Mouse (Mus musculus) gastrocnemius, postnatal 10 days (tissue): ENCODE results near the gene S100a4. TPM values are rescaled to one million over a fixed set of nuclear protein-coding genes. Genes with fewer than 3 reads are reported as not detected.

Experiments used
- DNase-seq: peaks from one replicate; pipeline ENCODE4 v3.0.0; 2021; ENCODE audit warnings: mixed read lengths
- long read RNA-seq, 2 experiments: library from polyadenylated mRNA; stranded (forward); transcript quantifications; one replicate each; pipeline ENCODE4 v2.0.0; 2021
- total RNA-seq, 2 experiments: library from RNA; stranded (reverse); gene quantifications; 2 replicates each; pipeline ENCODE4 v1.2.3; 2021

Gene S100a4
- 10 to 100 TPM in 1 of 2 experiments, 1 to 10 TPM in 1; 9.6 to 20.1 TPM for total RNA-seq
- long read RNA-seq, experiment 1, partial matches to known transcripts = 0 of 1 reads
- long read RNA-seq, experiment 1, other reads (novel, unspliced or antisense) = 1 of 1 reads
- long read RNA-seq, experiment 2 = 0 reads

DNA sequence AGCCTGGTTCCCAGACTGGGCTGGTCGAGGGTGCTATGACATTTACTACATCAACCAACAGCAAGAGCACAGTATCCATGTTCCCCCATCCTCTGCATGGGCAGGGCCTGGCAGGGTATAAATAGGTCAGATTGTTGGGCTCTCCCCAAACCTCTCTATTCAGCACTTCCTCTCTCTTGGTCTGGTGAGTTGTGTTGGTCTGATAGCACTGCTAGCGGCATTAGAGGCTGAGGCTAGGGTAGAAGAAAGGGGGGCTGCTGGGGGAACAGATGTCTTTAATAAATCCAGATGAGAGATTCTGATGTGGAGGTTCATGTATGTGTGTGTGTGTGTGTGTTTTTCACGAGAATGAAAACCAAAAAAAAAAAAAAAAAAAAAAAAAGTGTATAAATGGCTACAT is at the start of gene S100a4:
S100a4 (plus strand) TSS at position 149 of the 400 bp plus-strand sequence.
- no peak for DNase-seq

DNA sequence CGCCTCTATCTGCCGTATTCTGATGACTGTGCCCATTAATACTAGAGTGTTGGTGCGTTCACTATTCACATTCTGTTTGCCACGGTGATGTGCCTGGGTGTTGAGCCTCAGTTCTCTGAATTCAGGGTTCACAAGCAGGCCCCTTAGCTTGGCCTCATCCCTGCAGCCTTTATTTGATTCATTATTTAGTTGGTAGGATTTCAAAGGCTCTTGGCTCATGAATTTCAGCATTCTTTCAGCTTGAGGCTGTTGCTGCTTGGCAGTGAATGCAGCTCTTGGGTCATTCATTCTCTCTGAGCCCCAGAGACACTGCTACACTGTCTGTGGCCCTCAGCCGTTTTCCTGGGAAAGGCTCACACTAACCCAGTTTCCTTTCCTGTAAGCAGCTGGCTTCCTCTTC is 47.6 kb upstream of the S100a4 start:
- DNase-seq = no peak

DNA sequence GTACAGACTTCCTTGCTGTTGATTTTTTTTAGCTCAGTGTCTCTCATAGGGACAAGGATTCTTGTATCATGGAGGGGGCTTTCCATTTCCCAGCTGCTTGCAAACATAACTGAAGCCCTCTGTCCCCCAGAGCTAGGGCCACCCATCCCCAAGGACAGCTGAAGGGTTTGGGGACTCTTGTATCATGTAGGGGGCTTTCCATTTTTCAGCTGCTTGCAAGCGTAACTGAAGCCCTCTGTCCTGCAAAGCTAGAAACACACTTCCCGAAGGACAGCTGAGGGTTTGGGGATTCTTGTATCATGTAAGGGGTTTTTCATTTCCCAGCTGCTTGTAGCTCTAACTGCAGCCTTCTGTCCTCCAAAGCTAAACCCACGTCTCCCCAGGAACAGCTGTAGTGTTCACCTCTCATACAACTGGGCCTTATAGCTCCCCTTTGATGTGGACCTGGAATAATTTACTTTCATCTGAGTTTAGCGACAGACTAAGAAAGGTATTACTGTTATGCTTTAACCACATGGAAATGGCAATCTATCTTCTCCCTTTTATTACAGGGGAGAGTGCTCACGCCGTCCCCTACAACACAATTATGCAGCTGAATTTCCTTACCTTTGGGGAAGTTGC is 43.5 kb upstream of the S100a4 start, which contains the start of gene S100a3:
S100a3 (plus strand) TSS at position 571 of the 621 bp plus-strand sequence.
- no peak for DNase-seq

DNA sequence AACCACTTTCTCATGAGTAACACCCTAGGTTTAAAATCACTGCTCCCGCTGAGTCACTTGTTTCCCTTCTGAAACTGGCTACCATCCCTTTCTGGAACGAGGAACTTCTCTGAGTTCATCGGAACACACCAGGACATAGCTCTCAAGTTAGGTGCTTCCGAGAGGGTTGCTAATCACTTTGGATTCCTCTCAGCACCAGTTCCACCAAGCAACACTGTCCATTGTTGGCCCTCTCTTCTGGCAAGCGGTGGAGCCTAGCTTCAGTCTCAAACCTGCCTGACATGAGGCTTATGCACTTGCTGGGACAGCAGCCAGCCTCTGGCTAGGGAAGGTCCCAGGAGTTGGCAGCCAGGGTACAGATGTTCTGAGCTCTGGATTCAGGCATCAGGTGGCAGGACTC is 28.9 kb upstream of the S100a4 start:
- no peak for DNase-seq

DNA sequence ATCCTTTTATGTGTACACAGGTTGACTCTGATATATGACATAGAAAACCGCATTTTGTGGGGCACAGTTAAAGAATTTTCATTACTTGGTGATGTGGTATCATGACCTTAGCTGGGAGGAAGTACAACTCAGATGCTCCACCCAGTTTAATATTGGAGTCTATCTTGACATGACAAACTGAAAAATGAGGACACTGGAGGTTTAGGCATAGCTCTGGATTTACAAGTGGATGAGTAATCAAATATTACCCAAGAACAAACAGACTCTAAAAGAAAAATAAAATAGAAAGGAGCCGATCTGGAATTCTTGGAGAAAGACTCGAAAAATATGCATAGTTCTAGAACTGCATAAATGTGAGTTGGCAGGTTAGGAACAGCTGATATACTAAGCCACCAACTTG is 28.3 kb upstream of the S100a4 start:
- DNase-seq = no peak

DNA sequence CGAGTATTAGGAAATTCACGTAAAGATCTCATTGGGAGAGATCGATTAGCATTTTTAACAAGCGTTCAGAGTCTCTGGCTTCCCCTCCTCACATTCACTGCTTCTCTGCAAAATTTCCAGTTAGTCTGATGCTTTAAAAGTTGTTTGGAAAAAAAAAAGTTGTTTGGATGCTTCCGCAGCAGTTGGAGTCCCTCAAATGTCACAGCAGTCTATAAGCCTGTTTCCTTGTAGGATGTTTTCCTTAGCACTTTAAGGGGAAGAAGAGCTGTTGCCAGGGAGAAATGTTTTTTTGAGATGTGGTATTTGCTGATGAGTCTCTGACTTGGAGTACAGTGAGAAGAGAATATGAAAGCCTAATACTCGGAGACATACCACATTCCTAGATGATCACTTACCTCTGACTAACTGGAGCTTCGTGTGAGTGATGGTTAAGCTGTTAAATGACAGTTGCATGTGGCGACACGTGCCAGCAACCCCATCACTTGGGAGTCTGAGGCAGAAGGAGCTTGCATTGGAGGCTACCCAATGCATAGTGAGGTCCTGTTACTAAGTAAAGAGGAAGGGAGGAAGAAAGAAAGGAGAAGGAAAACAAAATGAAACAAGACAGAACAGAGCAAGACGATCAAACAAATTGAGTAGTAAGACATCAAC is 27.1 kb upstream of the S100a4 start:
- no peak for DNase-seq

DNA sequence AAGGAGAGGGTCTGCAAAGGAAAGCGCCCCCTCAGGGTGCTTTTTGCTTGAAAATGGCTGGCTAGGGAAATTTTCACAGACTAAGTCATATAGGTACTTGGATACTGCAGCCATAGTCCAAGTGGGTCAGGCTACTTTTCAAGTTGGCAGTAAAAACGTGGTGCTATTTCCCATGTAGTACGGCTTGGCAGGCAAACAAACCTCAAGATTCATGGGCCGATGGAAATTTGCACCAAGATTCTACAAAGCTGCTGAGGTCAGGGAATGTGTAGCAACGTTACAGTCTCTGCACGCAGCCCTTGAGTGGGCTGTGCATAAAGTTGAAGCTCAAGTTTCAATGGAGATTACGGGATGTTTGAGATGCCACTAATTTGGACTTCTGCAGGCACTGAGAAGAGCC is 24.1 kb upstream of the S100a4 start:
- DNase-seq = no peak

DNA sequence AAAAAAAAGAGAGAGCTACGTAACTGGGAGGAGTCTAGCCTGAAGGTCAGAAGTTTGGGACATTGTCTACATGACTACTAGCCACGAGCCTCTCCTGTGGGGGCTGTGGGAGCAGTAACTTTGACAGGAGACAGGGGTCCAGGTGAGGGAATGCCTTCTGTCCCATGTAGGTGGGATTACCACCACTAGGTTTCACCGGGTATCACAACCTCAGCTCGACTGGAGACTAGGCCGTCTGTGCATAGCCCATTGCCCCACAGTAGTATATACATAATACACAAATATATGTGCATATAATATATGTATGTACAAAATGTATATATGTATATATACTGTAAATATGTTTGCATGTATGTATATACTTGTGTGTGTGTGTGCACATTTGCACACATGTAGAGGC is 22.4 kb upstream of the S100a4 start:
- no peak for DNase-seq

DNA sequence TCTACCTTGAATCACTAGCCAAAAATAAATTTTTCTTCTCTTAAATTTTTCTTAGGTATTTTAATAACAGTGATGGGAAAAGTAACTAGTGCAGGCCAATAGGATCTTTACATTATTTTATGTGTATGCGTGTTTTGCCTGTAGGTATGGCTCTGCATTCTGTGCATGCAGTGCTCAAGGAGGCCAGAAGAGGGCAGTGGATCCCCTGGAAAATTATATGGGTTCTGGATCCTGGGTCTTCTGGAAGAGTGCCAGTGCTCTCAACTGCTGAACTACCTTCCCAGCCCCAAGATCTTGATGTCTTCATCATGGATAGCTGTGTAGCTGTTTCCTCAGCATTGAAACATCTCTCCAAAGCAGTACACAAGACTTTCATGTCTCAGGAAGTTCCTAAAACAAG is 21.4 kb upstream of the S100a4 start:
- DNase-seq = no peak

DNA sequence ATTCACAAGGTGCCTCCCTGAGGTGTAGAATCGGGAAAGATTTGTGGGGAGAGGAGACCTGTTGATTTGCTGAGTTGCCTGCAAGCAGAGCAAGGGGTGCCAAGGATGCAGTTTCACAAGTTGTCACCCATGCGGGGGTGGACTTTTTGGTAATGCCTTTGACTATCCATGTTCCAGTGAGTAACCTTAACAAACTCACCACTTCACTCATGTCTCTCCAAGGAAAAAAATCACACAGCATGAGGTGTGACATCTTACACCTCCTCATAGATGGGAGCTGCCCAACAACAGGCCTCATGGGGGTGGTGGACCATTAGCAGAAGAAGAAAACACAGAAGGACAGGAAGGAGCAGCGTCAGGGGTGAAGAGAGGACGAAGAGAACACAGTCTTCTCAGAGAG is 21.0 kb upstream of the S100a4 start:
- no peak for DNase-seq

DNA sequence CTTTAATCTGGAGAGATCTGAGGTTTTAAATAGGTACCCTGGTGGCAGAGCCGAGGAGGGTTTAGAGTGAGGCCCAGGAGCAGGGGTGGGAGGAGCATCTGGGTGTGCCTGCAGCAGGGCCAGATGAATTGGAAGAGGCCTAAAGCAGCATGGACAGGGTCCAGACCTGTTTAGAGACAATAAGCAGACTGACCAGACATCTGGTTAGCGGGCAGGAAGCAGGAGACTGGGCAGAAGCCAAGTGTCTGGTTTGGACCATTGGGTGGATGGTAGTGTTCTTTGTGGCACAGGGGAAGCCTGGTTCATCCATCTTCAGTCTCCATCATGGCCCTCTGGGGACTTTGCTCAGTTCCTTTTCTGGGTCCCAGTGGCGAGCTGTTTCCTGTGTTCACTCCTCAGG is 19.7 kb upstream of the S100a4 start:
- DNase-seq = peak; percentile 23

DNA sequence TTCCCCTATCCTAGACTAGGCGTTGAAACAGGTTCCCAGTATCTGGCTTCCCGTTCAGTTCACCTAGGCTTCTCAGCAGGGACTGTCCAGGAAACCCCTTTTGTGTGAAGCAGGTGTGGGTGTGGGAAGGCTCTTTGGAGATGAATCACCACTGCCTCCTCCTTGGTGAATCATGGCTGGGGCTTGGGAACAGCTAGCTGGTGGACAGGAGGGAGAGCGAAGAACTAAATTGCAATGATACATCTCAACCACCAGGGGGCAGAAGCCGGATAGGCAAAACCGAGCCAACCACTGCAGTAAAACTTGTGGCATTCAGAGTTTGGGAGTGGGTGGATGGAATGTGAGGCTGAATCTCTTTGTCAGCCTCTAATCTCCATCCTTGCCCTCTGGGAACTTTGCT is 18.0 kb upstream of the S100a4 start:
- peak; percentile 47 for DNase-seq

DNA sequence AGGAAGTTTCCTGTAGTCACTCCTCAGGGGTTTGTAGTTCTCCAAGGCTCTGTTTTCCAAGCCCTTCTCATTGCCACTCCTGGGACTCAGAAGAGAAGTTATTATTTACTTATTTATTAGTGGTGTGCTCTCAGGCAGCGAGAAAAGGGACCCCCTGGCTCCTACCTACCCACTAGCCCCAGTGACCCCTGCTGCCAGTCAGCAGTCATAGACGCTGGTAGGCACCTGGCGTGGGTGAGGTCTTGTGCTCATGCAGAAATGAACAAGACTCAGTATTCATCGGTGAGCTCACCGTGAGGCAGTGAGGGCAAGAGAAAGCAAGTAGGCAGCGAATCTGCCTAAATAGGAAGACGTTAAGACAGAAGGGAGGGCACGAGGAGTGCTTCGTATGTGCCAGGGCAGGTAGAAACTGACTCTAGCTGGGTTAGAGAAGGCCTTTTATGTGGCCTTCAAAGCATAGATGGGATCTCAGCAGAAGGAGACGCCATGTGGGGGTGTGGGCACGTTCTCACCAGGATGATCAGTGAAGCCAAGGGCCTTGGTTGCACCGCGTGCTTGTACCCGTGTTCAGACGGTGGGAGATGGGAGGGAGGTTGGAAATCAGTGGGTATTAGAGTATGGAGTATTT is 17.4 kb upstream of the S100a4 start:
- DNase-seq = peak; percentile 16

DNA sequence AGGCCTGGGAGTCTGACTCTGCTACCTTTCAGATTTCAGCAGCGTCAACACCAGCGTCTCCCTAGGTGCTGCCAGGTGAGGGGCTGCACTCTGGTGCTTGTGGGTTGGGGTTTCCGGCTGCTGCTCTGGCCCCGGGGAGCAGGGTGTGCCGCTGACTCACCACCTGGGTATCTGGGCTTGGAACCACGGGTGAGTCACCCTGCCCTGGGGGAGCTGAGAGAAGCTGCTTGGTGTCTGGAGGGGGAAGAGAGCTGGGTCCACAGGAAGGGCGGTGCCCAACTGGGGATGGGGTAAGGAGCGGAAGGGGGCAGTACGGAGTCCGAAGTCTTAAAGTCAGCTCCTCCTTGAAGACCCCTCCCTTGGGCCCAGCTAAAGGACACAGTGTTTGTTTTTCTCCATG is 16.7 kb upstream of the S100a4 start:
- DNase-seq = peak; percentile 54

DNA sequence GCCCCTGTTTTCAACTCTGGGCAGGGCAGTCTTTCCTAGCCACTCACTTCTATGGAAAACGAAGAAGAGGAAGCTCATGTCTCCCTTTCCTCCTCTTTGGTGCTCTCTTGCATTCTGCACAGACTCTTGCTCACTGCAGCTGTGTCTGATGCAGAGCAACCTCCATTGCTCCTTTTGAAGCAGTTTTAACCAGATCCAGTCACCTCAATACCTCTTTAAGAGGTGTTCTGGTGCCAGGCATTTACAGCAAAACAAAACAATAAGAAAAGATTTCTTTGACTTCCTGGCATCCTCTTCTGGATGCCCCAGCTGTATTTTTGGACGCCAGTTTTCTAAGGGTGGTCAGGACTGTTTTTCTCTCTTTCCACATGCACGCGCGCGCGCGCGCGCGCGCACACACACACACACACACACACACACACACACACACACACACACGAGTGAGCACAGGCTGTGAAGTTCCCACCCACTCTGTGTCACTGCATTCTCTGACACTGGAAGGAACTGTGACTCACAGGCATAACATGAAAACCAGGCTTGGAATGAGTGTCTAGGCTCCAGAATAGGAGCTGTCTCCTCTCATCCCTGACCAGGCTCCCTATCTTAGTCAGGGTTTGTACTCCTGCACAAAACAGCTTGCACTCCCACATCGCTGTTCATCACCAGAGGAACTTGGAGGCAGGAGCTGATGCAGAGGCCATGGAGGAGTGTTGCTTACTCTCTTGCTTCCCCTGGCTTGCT is 16.0 kb upstream of the S100a4 start:
- DNase-seq = no peak

DNA sequence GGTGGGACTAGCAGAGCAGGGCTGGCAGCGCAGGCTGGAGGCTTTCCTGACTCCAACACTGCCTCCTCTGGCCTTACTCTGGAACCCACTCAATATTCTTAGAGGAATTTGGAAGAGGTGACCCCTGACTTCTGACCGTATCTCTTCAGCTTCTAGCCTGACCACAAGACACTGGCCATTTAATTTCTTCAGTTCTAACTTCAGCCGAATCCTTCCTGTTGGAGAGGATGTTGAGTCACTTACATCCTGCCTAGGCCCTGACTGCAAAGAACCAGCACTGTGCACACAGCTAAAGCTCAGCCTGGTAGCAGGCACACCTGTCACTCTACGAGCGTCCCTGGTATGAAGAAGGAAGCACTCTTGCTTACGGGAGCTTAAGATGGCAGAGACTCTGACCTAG is 14.2 kb upstream of the S100a4 start:
- no peak for DNase-seq

DNA sequence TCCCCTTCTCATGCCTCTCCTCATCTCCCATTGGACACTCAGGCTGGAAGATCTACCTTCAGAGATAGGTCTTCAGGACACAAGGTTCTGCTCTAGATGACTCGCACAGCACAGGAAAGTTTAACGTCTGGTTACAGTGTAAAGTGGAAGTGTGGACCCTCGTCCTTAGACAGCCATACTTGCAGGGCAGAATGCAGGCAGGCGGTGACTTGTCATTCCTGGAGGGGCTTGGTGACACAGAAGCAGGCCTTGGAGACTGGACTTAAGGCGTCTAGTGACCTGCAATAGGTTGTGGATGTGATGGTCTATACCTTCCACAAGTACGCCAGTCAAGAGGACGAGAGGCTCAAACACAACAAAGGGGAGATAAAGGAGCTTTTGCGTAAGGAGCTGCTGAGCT is 13.6 kb upstream of the S100a4 start, which contains the start of gene S100a2:
S100a2 (plus strand) TSS at position 301 of the 400 bp plus-strand sequence.
- DNase-seq = no peak

DNA sequence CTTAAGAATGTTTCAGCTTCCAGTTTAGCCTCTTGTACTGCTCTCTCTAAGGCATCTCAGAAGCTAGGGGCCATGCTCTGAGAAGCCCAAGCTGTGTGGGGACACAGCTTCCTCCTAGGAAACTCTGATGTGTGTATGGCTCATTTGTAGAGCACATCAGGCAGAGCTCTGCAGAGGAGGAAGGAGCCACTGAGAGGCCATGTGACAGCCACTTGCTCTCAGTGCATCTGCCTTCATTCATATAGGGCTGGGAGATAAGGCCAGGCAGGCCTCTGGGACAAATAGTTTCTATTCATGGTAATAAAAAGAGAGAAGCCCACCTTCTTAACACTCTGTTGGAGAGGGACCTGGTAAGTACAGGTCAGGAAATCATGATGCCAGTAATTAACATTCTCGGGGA is 9.1 kb upstream of the S100a4 start:
- no peak for DNase-seq

DNA sequence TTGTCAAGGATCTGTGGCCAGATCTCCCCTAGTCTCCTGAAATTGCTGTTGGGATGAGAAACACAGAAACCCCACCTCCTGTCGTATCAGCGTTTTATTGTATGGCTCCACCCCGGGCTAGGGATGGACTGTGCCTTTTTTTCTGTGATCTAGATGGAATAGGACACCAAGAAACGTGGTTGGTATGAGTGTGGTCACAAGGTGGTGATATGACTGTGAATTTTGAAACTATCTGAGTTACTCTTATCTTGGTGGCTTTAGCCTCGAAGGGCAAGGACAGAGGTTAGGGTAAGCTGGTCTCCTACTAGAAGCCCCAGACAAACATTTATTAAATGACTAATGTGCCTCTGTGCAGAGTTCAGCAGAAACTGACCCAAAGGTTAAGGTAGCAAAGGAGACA is 8.0 kb upstream of the S100a4 start:
- DNase-seq = no peak

DNA sequence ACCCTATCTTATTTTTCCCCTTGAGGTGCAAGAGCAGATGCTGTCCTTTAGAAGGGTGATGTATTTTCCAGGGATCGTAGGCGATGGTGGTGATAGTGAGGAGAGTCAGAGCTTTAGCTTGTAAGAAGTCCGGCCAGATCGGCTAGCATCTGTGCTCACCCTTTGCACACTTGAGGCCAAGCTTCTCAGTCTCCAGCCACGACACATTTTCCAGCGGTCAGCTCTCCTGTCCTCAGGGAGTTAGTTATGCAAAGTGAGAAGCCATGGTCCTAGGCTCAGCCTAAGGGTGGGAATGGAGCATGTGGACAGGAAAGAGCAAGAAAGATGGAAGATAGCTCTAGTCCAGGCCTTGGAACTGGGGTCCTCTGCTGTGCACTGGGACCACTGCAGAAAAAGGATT is 6.8 kb upstream of the S100a4 start:
- DNase-seq = no peak

DNA sequence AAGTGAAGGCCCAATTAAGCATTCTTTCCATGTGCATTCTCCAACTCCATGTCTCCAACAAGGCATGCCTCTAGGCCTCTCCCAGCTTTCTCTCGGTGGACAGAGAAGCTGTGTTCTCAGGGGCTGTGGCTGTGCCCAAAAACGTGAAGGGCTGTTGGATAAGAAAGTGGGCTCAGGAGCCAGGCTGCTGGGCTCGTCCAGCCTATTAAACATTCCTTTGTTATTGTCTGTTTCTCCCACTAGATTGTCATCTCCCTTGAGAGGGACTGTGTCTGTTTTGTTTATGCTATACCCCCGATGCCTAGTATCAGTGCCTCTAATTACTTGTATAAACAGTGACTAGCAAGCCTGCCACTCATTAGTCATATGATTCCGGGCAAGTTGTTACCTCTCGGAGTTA is 5.8 kb upstream of the S100a4 start:
- DNase-seq = no peak

DNA sequence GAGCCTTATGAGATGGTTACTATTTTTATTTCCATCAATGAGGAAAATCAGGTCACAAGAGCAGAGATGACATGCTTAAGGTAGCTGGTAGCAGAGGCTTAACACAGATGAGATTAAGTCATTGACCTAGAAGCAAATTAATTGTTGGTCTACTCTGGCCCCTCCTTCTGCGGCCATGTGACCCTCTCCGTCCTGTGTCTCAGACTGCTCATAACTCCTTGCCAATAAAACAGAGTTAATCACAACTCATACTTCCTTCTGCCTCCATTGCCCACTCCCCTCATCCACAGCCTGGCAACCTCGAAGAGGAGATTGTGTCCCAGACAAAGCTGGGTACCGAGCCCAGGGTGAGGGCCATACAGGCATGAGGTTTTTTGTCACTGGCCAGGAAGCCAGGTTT is 5.4 kb upstream of the S100a4 start:
- no peak for DNase-seq

DNA sequence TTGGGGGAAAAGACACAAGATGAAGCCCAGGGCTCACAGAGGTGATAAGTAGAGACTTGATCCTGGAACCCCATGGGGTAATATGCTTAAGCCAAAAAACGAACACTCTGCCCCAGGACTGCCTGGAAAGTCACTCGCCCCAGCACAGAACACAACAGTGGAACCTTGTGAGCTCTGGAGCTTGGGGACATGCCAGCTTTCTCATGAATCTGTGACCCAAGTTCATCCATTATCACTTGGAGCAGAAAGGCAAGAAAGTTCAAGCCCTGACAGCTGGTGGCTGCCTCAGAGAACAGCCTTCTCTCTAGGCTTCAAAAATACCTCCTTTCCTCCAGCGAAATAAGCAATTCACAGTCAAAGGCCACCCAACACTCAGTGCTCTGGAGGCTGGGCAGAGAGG is 4.2 kb upstream of the S100a4 start:
- DNase-seq = no peak
